Mouse (Mus musculus) midbrain, embryonic 12.5 days (tissue): ENCODE measurements around the gene Mafg. TPM values are rescaled to one million over a fixed set of nuclear protein-coding genes. Genes with fewer than 3 reads are reported as not detected.

Experiments used
- ATAC-seq: fragments of 200-750 bp; cut with Nextera tagmentation; 2 replicates; pipeline ENCODE4 v1.8.0; 2017; ENCODE audit warnings: low read depth, moderate TSS enrichment, moderate library complexity; ENCODE audit not compliant: low FRiP score
- H3K27ac ChIP-seq: fragments of 300-500 bp; sonication (generic); replicated peaks from 2 replicates; pipeline ENCODE4 v1.5.1; 2016; ENCODE audit warnings: mild to moderate bottlenecking
- H3K27me3 ChIP-seq: fragments of 300-500 bp; sonication (generic); 2 replicates; pipeline ENCODE4 v1.6.1; 2016; ENCODE audit warnings: mild to moderate bottlenecking
- H3K36me3 ChIP-seq: fragments of 300-500 bp; sonication (generic); 2 replicates; pipeline ENCODE4 v1.6.1; 2016
- H3K4me1 ChIP-seq: fragments of 300-500 bp; sonication (generic); 2 replicates; pipeline ENCODE4 v1.6.1; 2016
- H3K4me2 ChIP-seq: fragments of 300-500 bp; sonication (generic); replicated peaks from 2 replicates; pipeline ENCODE4 v1.6.1; 2016; ENCODE audit warnings: mild to moderate bottlenecking, moderate library complexity
- H3K4me3 ChIP-seq: fragments of 300-500 bp; sonication (generic); 2 replicates; pipeline ENCODE4 v1.5.1; 2016; ENCODE audit warnings: mild to moderate bottlenecking
- H3K9ac ChIP-seq: fragments of 300-500 bp; sonication (generic); replicated peaks from 2 replicates; pipeline ENCODE4 v1.6.1; 2016; ENCODE audit warnings: mild to moderate bottlenecking, moderate library complexity
- H3K9me3 ChIP-seq: fragments of 300-500 bp; sonication (generic); 2 replicates; pipeline ENCODE4 v1.6.1; 2016; ENCODE audit warnings: mild to moderate bottlenecking
- WGBS: fragments of 180-500 bp; shearing (Covaris S2); methylation state at CpG from one replicate; pipeline ENCODE4 v1.1.7; 2016; 5-methylcytosine and 5-hydroxymethylcytosine counted together
- polyA plus RNA-seq: library from polyadenylated mRNA; unstranded; fragments of >200 nt; fragmentation: Nextera tagmentation; extraction: Ambion mirVana; gene quantifications from 2 replicates; pipeline ENCODE4 v1.2.1, GENCODE M21; 2016

The Mafg gene
- polyA plus RNA-seq, 1 experiment from 2014 or later = 33.3 TPM

- 5% methylated on average over 18 of the region's 18 CpGs for WGBS
- Histone ChIP-seq H3K4me3 (peak overlapping the region; percentile 48), H3K27ac (0 out of 2 replicates have a peak overlapping the region, but pooled peaks have one; percentile 47), H3K36me3 (no peaks in the 10 kb centered on the region), H3K4me2 (peak overlapping the region; percentile 86), H3K9me3 (no peaks in the 10 kb centered on the region), H3K9ac (peak overlapping the region; percentile 68), H3K27me3 (peaks cover 40% of the 10 kb centered on the region), H3K4me1 (peaks cover 19% of the 10 kb centered on the region)
- peak; percentile 55; the same call in 1 of the 2 replicates for ATAC-seq
Measured at GRCm38 (mm10) chr11:120642939-120643600, 9.7 kb upstream of the Mafg start.

- Histone ChIP-seq H3K27ac (no peak overlapping the region), H3K9ac (0 out of 2 replicates have a peak overlapping the region, but pooled peaks have one; percentile 31), H3K4me3 (no peak overlapping the region), H3K4me1 (peaks cover 14% of the 10 kb centered on the region), H3K4me2 (no peak overlapping the region), H3K36me3 (no peaks in the 10 kb centered on the region), H3K9me3 (no peaks in the 10 kb centered on the region), H3K27me3 (peaks cover 28% of the 10 kb centered on the region)
- no peak for ATAC-seq
- 94% methylated on average over 8 of the region's 8 CpGs for WGBS
Measured at GRCm38 (mm10) chr11:120641869-120642268, 8.5 kb upstream of the Mafg start.

- 0 out of 2 replicates have a peak overlapping the region, but pooled peaks have one; percentile 31 for H3K9ac ChIP-seq
- H3K36me3 ChIP-seq = no peaks in the 10 kb centered on the region
- 68% methylated on average over 9 of the region's 9 CpGs for WGBS
- no peak overlapping the region for H3K4me3 ChIP-seq
- no peak for ATAC-seq
- H3K4me1 ChIP-seq = peaks cover 14% of the 10 kb centered on the region
- peaks cover 21% of the 10 kb centered on the region for H3K27me3 ChIP-seq
- no peak overlapping the region for H3K27ac ChIP-seq
- H3K4me2 ChIP-seq = no peak overlapping the region
- no peaks in the 10 kb centered on the region for H3K9me3 ChIP-seq
Measured at GRCm38 (mm10) chr11:120641255-120641654, 7.9 kb upstream of the Mafg start.

- Histone ChIP-seq H3K4me2 (no peak overlapping the region), H3K27ac (no peak overlapping the region), H3K4me1 (peaks cover 29% of the 10 kb centered on the region), H3K36me3 (no peaks in the 10 kb centered on the region), H3K27me3 (no peaks in the 10 kb centered on the region), H3K4me3 (no peak overlapping the region), H3K9me3 (no peaks in the 10 kb centered on the region), H3K9ac (no peak overlapping the region)
- ATAC-seq = no peak
- 74% methylated on average over 5 of the region's 5 CpGs for WGBS
Measured at GRCm38 (mm10) chr11:120634810-120635209, 1.4 kb upstream of the Mafg start.

GRCm38 (mm10) chr11:120632559-120633519, 561 bp downstream of the Mafg start:
- peak overlapping the region; percentile 96 for H3K4me2 ChIP-seq
- H3K36me3 ChIP-seq = peaks cover 11% of the 10 kb centered on the region
- H3K9ac ChIP-seq = peak overlapping the region; percentile 93
- H3K4me1 ChIP-seq = peaks cover 35% of the 10 kb centered on the region
- H3K27ac ChIP-seq = peak overlapping the region; percentile 85
- no peaks in the 10 kb centered on the region for H3K27me3 ChIP-seq
- ATAC-seq = peak; percentile 84
- H3K4me3 ChIP-seq = peak overlapping the region; percentile 97
- WGBS = under 1% methylated on average over 97 of the region's 116 CpGs
- H3K9me3 ChIP-seq = no peaks in the 10 kb centered on the region

GRCm38 (mm10) chr11:120631726-120632448, 1.5 kb downstream of the Mafg start:
- peak overlapping the region; percentile 85 for H3K27ac ChIP-seq

GRCm38 (mm10) chr11:120630881-120631725, 2.3 kb downstream of the Mafg start:
- WGBS = 42% methylated on average over 7 of the region's 7 CpGs
- H3K36me3 ChIP-seq = peaks cover 20% of the 10 kb centered on the region
- H3K9me3 ChIP-seq = no peaks in the 10 kb centered on the region
- peak overlapping the region; percentile 96 for H3K4me2 ChIP-seq
- ATAC-seq = no peak
- H3K4me1 ChIP-seq = peaks cover 35% of the 10 kb centered on the region
- H3K9ac ChIP-seq = peak overlapping the region; percentile 46
- H3K27me3 ChIP-seq = no peaks in the 10 kb centered on the region
- H3K4me3 ChIP-seq = peak overlapping the region; percentile 97; the same call in 1 of the 2 replicates
- peak overlapping the region; percentile 10; the same call in 1 of the 2 replicates for H3K27ac ChIP-seq

More at GRCm38 (mm10) chr11:120631726-120632448, 1.5 kb downstream of the Mafg start:
- Histone ChIP-seq H3K4me1 (peaks cover 35% of the 10 kb centered on the region), H3K4me2 (peak overlapping the region; percentile 96), H3K4me3 (peak overlapping the region; percentile 97), H3K27me3 (no peaks in the 10 kb centered on the region), H3K9ac (peak overlapping the region; percentile 93), H3K9me3 (no peaks in the 10 kb centered on the region), H3K36me3 (peaks cover 20% of the 10 kb centered on the region)
- 66% methylated on average over 4 of the region's 4 CpGs for WGBS
- no peak for ATAC-seq

- 31% methylated on average over 5 of the region's 5 CpGs for WGBS
- Histone ChIP-seq H3K4me2 (no peak overlapping the region), H3K9ac (peak overlapping the region; percentile 46), H3K4me1 (peaks cover 39% of the 10 kb centered on the region), H3K36me3 (peaks cover 20% of the 10 kb centered on the region), H3K27me3 (no peaks in the 10 kb centered on the region), H3K9me3 (no peaks in the 10 kb centered on the region), H3K27ac (peak overlapping the region; percentile 10; the same call in 1 of the 2 replicates), H3K4me3 (no peak overlapping the region)
- no peak for ATAC-seq
Measured at GRCm38 (mm10) chr11:120630401-120630871, 3.0 kb downstream of the Mafg start.

GRCm38 (mm10) chr11:120629911-120630310, 3.5 kb downstream of the Mafg start:
- Histone ChIP-seq H3K36me3 (peaks cover 20% of the 10 kb centered on the region), H3K27me3 (no peaks in the 10 kb centered on the region), H3K9ac (peak overlapping the region; percentile 46; the same call in 1 of the 2 replicates), H3K9me3 (no peaks in the 10 kb centered on the region), H3K4me1 (peaks cover 43% of the 10 kb centered on the region), H3K4me3 (0 out of 2 replicates have a peak overlapping the region, but pooled peaks have one; percentile 4), H3K27ac (no peak overlapping the region), H3K4me2 (peak overlapping the region; percentile 17; the same call in 1 of the 2 replicates)
- no peak for ATAC-seq
- 28% methylated on average over 7 of the region's 7 CpGs for WGBS

GRCm38 (mm10) chr11:120629341-120629730, 4.1 kb downstream of the Mafg start:
- Histone ChIP-seq H3K36me3 (peaks cover 20% of the 10 kb centered on the region), H3K9me3 (no peaks in the 10 kb centered on the region), H3K4me2 (no peak overlapping the region), H3K4me3 (0 out of 2 replicates have a peak overlapping the region, but pooled peaks have one; percentile 4), H3K27me3 (no peaks in the 10 kb centered on the region), H3K4me1 (peaks cover 43% of the 10 kb centered on the region), H3K27ac (no peak overlapping the region), H3K9ac (peak overlapping the region; percentile 46)
- ATAC-seq = no peak
- 79% methylated on average over 23 of the region's 23 CpGs for WGBS
